Mouse (Mus musculus) spleen, adult 2 months (tissue): ENCODE data around the gene Rnf40. TPM values are rescaled to one million over a fixed set of nuclear protein-coding genes. Genes with fewer than 3 reads are reported as not detected.
"Not testable (repeated sequence)": the region's sequence is repeated elsewhere in the genome, so short reads cannot be mapped to it uniquely, and the experiment has no call there.

ENCODE experiments used
- DNase-seq, 2 experiments: peaks; one replicate each; pipeline versions ENCODE4 v3.0.0 to v3.0.0-alpha.2; 2012 to 2021; ENCODE audit warnings: low spot score in 2 of 2, low read depth in 1 of 2
- H3K27ac ChIP-seq: fragments of 200-500 bp; 2 replicates; pipeline ENCODE4 v1.5.1; 2012; ENCODE audit warnings: low read length, inconsistent platforms; ENCODE audit not compliant: insufficient read depth
- H3K27me3 ChIP-seq: fragments of 200-500 bp; 2 replicates; pipeline ENCODE4 v1.6.1; 2012; ENCODE audit warnings: mild to moderate bottlenecking, moderate library complexity, low read length, inconsistent platforms; ENCODE audit not compliant: control insufficient read depth, insufficient read depth
- H3K36me3 ChIP-seq: fragments of 200-500 bp; 2 replicates; pipeline ENCODE4 v1.6.1; 2012; ENCODE audit warnings: mild to moderate bottlenecking, low read length, inconsistent platforms; ENCODE audit not compliant: control insufficient read depth, insufficient read depth
- H3K4me1 ChIP-seq: fragments of 200-500 bp; 2 replicates; pipeline ENCODE4 v1.6.1; 2011; ENCODE audit warnings: inconsistent platforms; ENCODE audit not compliant: control insufficient read depth, insufficient read depth, insufficient read length
- H3K4me3 ChIP-seq: fragments of 200-500 bp; 2 replicates; pipeline ENCODE4 v1.5.1; 2011; ENCODE audit warnings: mild to moderate bottlenecking, inconsistent platforms; ENCODE audit not compliant: insufficient read depth, insufficient read length; ENCODE audit errors: extremely low read depth
- CTCF ChIP-seq: fragments of 200-500 bp; IDR thresholded peaks from 2 replicates; pipeline ENCODE4 v1.5.1; 2011; ENCODE audit warnings: mild to moderate bottlenecking, inconsistent platforms; ENCODE audit not compliant: insufficient read depth, insufficient read length, insufficient replicate concordance; ENCODE audit errors: extremely low read depth
- POLR2A ChIP-seq: fragments of 200-500 bp; IDR thresholded peaks from 2 replicates; pipeline ENCODE4 v1.6.1; 2011; ENCODE audit warnings: low read depth, low read length, inconsistent platforms
- WGBS: fragments of 180-500 bp; shearing (Covaris S2); methylation state at CpG from one replicate; pipeline ENCODE4 v1.1.7; 2018; 5-methylcytosine and 5-hydroxymethylcytosine counted together
- polyA plus RNA-seq: library from polyadenylated mRNA; depleted of rRNA; stranded (reverse); fragments of >200 nt; gene quantifications from 2 replicates; pipeline ENCODE4 v1.2.3, GENCODE M21; 2012

Gene Rnf40
- polyA plus RNA-seq, 1 experiment: 25.8 TPM

DNA sequence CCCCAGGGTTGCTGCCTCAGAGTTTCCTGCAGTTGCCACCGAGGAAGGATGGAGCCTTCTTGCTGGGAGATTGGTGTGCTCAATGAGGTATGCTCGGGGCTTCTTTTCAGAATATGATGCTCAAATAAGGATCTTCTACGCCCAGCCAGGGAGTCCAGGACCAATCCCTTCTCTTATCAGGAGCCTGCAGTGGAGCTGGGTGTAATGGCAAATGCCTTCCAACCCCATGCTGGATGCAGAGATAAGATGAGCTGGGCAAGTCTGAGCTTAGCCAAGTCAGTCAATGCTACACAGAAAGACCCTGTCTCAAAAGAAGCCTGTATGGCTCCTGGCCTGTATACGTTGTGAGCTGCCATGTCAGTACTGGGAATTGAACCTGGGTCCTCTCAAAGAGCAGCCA is 37.9 kb downstream of the Rnf40 start:
- Histone ChIP-seq H3K4me3 (no peak overlapping the region), H3K27ac (no peak overlapping the region), H3K36me3 (no peaks in the 10 kb centered on the region), H3K27me3 (no peaks in the 10 kb centered on the region), H3K4me1 (no peaks in the 10 kb centered on the region)
- no peak for TF ChIP-seq POLR2A
- TF ChIP-seq CTCF: no peak
- DNase-seq: no peak
- WGBS: 74% methylated on average over 4 of the region's 4 CpGs

DNA sequence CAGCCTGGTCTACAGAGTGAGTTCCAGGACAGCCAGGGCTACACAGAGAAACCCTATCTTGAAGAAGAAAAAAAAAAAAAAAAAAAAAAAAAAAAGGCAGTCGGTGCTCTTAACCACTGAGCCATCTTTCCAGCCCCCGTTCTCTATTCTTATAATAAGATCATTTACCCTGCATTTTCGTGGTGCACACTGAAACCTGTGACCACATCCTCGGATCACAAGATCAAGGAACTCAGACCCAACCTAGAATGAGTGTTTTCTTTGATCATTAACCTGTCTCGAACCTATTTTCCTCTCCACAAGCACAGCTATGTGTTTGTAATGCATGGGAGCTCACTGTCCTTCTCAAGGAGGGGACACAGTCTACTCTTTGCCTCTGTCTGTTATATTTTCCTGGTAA is 40.1 kb downstream of the Rnf40 start:
- 53% methylated on average over 5 of the region's 5 CpGs for WGBS
- Histone ChIP-seq H3K27me3 (no peaks in the 10 kb centered on the region), H3K27ac (no peak overlapping the region), H3K4me1 (0 out of 2 replicates have a peak, but pooled peaks cover 2% of the 10 kb centered on the region), H3K36me3 (no peaks in the 10 kb centered on the region), H3K4me3 (no peak overlapping the region)
- TF ChIP-seq POLR2A (no peak), CTCF (no peak)
- DNase-seq: peak in 1 of 2 experiments; percentile 44

DNA sequence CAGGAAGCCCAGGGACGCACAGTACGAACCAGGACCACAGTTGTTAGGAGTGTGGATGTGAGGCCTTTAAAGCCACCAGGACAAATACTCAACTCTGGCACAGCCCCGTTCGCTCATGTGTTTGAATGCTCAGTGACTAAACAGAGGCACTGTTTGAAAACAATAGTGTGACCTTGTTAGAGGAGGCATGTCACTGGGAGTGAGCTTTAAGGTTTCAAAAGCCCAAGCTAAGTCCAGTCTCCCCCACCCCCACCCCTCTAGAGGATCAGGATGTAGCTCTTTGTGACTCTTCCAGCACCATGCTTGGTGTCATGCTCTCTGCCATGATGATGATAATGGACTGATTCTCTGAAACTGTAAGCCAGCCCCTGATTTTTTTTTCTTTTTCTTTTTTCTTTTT is 42.8 kb downstream of the Rnf40 start:
- no peak overlapping the region for H3K27ac ChIP-seq
- no peak for DNase-seq
- no peaks in the 10 kb centered on the region for H3K36me3 ChIP-seq
- 95% methylated on average over 4 of the region's 4 CpGs for WGBS
- 0 out of 2 replicates have a peak, but pooled peaks cover 2% of the 10 kb centered on the region for H3K4me1 ChIP-seq
- no peaks in the 10 kb centered on the region for H3K27me3 ChIP-seq
- TF ChIP-seq CTCF: no peak
- no peak for TF ChIP-seq POLR2A
- H3K4me3 ChIP-seq: no peak overlapping the region

DNA sequence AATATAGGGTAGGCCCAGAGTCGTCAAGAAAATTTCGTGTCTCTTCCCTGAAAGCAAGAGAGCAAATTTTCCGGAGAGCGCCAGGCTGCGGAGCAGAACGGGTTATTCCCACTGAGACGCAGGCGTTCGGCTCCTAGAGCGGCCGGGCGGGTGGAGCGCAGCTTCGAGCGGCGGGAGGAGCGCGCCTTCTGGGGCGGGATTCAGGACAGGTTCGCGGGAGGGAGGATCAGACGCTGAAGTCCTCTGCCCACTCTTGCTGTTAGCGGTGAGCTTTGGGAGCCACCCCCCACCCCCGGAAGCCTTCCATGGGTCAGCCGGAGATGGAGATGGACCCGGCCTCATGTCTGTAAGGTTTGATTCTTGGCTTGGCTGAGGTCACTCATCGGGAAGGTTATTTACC is 48.4 kb downstream of the Rnf40 start:
- H3K4me3 ChIP-seq: peak overlapping the region; percentile 34; the same call in 1 of the 2 replicates
- no peak for DNase-seq
- WGBS: 4% methylated on average over 26 of the region's 27 CpGs
- no peak for TF ChIP-seq POLR2A
- TF ChIP-seq CTCF: no peak
- H3K36me3 ChIP-seq: no peaks in the 10 kb centered on the region
- H3K27me3 ChIP-seq: 0 out of 2 replicates have a peak, but pooled peaks cover 2% of the 10 kb centered on the region
- H3K27ac ChIP-seq: no peak overlapping the region
- H3K4me1 ChIP-seq: peaks cover 2% of the 10 kb centered on the region; the same call in 1 of the 2 replicates

DNA sequence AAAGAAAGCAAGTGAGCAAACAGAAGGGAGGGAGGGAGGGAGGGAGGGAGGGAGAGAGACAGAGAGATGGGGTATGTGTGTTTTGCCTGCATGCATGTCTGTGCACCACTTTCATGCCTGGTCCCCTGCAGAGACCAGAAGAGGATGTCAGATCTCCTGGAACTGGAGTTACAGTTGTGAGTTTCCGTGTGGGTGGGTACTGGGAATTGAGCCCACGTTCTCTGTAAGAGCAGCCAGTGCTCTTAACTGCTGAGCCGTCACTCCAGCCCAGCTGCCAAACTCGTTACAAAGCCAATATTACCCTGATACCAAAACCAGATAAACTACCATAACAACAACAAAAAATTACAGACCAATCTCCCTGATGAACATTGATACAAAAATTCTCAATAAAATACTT is 52.7 kb downstream of the Rnf40 start:
- TF ChIP-seq CTCF (no peak), POLR2A (no peak)
- WGBS: 57% methylated on average over 4 of the region's 4 CpGs
- Histone ChIP-seq H3K4me3 (no peak overlapping the region), H3K36me3 (no peaks in the 10 kb centered on the region), H3K27me3 (0 out of 2 replicates have a peak, but pooled peaks cover 2% of the 10 kb centered on the region), H3K4me1 (no peaks in the 10 kb centered on the region; the same call in 1 of the 2 replicates), H3K27ac (no peak overlapping the region)
- no peak for DNase-seq

DNA sequence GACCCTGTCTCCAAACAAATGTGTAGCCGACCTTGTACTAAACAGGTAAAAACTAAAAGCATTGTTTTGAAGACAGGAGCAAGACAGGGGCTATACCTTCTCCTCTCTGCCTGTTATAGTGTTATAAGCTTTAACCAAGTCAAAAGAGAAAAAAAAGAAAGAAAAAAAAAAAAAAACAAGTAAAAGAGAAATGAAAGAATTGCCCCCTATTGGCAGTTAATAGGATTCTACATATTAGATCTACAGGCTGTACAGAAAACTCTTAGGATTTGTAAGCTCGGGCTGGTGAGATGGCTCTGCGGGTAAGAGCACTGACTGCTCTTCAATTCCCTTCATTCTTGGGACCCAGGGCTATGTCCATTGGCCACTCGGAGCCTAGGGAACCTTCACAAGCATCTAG is 53.7 kb downstream of the Rnf40 start:
- no peak overlapping the region for H3K4me3 ChIP-seq
- DNase-seq: no peak
- no peak overlapping the region for H3K27ac ChIP-seq
- WGBS: 85% methylated on average over 4 of the region's 4 CpGs
- no peaks in the 10 kb centered on the region for H3K27me3 ChIP-seq
- no peaks in the 10 kb centered on the region; the same call in 1 of the 2 replicates for H3K4me1 ChIP-seq
- no peak for TF ChIP-seq POLR2A
- no peak for TF ChIP-seq CTCF
- no peaks in the 10 kb centered on the region for H3K36me3 ChIP-seq

DNA sequence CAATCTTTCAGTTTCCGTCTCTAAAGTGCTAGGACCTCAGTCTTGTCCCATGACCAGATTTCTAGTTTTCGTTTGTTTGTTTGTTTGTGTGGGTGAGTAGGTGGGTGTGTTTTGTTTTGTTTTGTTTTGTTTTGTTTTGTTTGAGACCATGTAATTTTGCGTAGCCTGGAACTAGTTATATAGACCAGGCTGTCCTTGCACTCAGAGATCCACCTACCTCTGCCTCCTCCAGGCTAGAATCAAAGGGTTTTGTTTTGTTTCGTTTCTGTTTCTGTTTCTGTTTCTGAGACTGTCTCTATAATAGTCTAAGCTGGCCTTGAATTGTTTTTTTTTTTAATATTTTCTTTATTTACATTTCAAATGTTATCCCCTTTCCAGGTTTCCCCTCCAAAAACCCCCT is 57.8 kb downstream of the Rnf40 start:
- H3K27me3 ChIP-seq: no peaks in the 10 kb centered on the region
- no peak overlapping the region for H3K27ac ChIP-seq
- DNase-seq: no peak
- no peak overlapping the region for H3K4me3 ChIP-seq
- H3K36me3 ChIP-seq: no peaks in the 10 kb centered on the region
- TF ChIP-seq POLR2A (no peak), CTCF (no peak)
- no peaks in the 10 kb centered on the region; the same call in 1 of the 2 replicates for H3K4me1 ChIP-seq
- 61% methylated on average over 4 of the region's 4 CpGs for WGBS

DNA sequence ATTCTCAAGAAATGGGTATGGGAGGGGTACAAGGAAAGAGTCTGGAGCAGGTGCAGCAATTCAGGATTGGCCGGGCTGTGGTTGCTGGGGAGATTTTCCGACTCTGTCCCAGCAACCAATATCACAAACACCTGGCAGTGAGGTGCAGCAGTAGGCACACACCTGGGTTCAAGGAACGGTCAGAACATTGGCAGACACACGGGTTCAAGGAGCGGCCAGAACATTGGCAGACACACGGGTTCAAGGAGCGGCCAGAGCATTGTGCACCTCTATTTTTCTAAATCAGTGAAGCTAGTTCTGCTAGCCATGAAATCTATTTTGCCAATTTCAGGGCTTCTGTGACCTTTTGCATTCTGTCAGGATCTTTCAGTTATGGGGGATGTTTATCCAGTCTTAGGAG is 59.0 kb downstream of the Rnf40 start:
- H3K27ac ChIP-seq, H3K4me1 ChIP-seq, DNase-seq, H3K36me3 ChIP-seq, H3K27me3 ChIP-seq, H3K4me3 ChIP-seq: not testable (repeated sequence)
- 88% methylated on average over 7 of the region's 7 CpGs for WGBS
